Mouse (Mus musculus) limb, embryonic 10.5 days (tissue): Measurements from ENCODE around the gene Dlg2. TPM values are rescaled to one million over a fixed set of nuclear protein-coding genes. Genes with fewer than 3 reads are reported as not detected.

Experiments used
- DNase-seq: peaks from one replicate; pipeline ENCODE4 v3.0.0-alpha.2; 2017; ENCODE audit warnings: low spot score
- H3K27ac ChIP-seq: fragments of 300-500 bp; sonication (generic); 2 replicates; pipeline ENCODE4 v1.5.1; 2016; ENCODE audit warnings: mild to moderate bottlenecking
- H3K27me3 ChIP-seq: fragments of 300-500 bp; sonication (generic); 2 replicates; pipeline ENCODE4 v1.6.1; 2016; ENCODE audit warnings: low read depth, mild to moderate bottlenecking; ENCODE audit not compliant: poor library complexity, severe bottlenecking
- H3K36me3 ChIP-seq: fragments of 300-500 bp; sonication (generic); 2 replicates; pipeline ENCODE4 v1.6.1; 2016; ENCODE audit warnings: mild to moderate bottlenecking, moderate library complexity
- H3K4me1 ChIP-seq: fragments of 300-500 bp; sonication (generic); 2 replicates; pipeline ENCODE4 v1.6.1; 2016
- H3K4me3 ChIP-seq: fragments of 300-500 bp; sonication (generic); 2 replicates; pipeline ENCODE4 v1.5.1; 2016; ENCODE audit warnings: mild to moderate bottlenecking, moderate library complexity
- H3K9me3 ChIP-seq: fragments of 300-500 bp; sonication (generic); replicated peaks from 2 replicates; pipeline ENCODE4 v1.6.1; 2016; ENCODE audit warnings: mild to moderate bottlenecking
- WGBS: fragments of 180-500 bp; shearing (Covaris S2); methylation state at CpG from one replicate; pipeline ENCODE4 v1.1.7; 2016; 5-methylcytosine and 5-hydroxymethylcytosine counted together
- polyA plus RNA-seq: library from polyadenylated mRNA; unstranded; fragments of >200 nt; fragmentation: Nextera tagmentation; extraction: Ambion mirVana; gene quantifications from 2 replicates; pipeline ENCODE4 v1.2.1, GENCODE M21; 2016

Gene Dlg2
- polyA plus RNA-seq, 1 experiment from 2014 or later = 0.53 TPM

GRCm38 (mm10) chr7:90949212-90949611 lies 472.7 kb downstream of the Dlg2 start:
- Histone ChIP-seq H3K27ac (no peak overlapping the region), H3K36me3 (no peaks in the 10 kb centered on the region), H3K27me3 (no peaks in the 10 kb centered on the region), H3K4me3 (no peak overlapping the region), H3K4me1 (no peaks in the 10 kb centered on the region), H3K9me3 (no peaks in the 10 kb centered on the region)
- no peak for DNase-seq
- 95% methylated on average over 5 of the region's 5 CpGs for WGBS

GRCm38 (mm10) chr7:90977241-90977640 lies 500.8 kb downstream of the Dlg2 start:
- H3K4me3 ChIP-seq = no peak overlapping the region
- H3K9me3 ChIP-seq = no peaks in the 10 kb centered on the region
- H3K27ac ChIP-seq = no peak overlapping the region
- no peak for DNase-seq
- H3K4me1 ChIP-seq = no peaks in the 10 kb centered on the region
- no peaks in the 10 kb centered on the region for H3K27me3 ChIP-seq
- no peaks in the 10 kb centered on the region for H3K36me3 ChIP-seq

DNA sequence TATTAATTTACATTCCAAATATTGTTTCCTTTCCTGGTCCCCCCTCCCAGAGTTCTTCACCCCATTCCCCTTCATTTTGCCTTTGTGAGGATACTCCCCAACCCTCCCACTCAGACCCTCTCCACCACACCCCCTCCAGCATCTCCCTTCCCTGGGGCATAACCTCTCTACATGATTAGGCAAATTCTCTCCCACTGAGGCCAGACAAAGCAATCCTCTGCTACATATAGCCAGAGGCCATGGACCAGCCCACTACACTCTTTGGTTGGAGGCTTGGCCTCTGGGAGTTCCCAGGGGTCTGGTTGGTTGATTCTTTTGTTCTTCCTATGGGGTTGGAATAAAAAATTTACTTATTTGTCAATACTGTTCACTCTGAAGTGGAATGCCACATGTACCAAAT lies 505.6 kb downstream of the Dlg2 start:
- Histone ChIP-seq H3K27ac (no peak overlapping the region), H3K4me3 (no peak overlapping the region), H3K4me1 (no peaks in the 10 kb centered on the region), H3K27me3 (no peaks in the 10 kb centered on the region), H3K9me3 (no peaks in the 10 kb centered on the region), H3K36me3 (no peaks in the 10 kb centered on the region)
- no peak for DNase-seq

DNA sequence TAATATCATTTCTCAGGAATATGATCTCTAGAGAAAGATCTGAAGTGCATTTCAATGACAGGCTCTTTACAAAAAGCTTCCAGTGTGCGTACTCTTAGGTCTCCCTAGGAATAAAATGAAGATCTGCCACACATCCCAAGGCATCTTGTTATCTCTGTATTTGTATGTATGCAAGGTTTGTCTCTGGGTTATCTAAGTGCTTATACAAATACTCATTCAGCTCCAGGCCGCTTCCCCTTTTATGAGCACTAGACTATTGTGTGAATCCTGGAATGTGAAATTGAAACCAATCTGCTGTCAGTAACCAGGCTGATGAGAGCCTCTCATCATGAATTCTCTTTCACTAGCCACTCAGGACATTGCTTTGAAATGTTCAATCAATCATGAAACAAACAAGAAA lies 534.2 kb downstream of the Dlg2 start:
- no peak for DNase-seq
- WGBS = 93% methylated on average over 2 of the region's 2 CpGs
- H3K4me3 ChIP-seq = no peak overlapping the region
- H3K36me3 ChIP-seq = no peaks in the 10 kb centered on the region
- no peaks in the 10 kb centered on the region for H3K4me1 ChIP-seq
- no peak overlapping the region for H3K27ac ChIP-seq
- no peaks in the 10 kb centered on the region for H3K9me3 ChIP-seq
- H3K27me3 ChIP-seq = no peaks in the 10 kb centered on the region

DNA sequence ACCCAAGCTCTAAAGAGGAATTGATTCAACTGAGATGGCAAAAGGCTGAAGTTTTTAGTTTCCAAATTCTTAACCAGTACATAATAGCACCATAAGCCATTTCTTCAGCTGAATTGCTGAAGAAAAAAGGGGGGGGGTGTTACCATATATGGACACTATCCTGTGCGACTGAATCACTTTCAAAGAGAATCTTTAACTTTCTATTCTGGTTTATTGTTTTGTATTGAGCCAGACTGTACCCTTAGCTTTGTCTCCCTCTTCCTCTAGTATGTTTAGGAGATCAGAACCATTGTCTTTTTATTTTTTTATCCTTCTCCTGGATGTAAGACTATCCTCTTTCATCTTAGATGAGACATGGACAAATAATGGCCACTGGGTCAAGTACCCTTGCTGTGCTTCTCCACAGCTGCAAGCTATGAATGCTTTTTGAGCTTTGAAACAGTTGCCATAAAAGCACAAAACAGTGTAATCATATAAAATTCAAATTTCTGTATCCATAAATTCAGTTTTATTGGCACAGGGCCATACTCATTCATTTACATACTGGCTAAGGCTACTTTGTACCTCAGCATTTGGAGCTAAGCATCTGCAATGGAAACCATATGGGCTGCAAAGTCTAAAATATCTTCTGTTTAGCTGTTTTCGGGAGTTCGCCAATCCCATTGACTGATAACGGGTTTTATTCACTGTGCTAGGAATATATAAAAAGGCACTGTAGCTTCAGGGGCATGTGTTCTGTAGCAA lies 568.7 kb downstream of the Dlg2 start:
- Histone ChIP-seq H3K27me3 (no peaks in the 10 kb centered on the region), H3K4me1 (no peaks in the 10 kb centered on the region), H3K27ac (no peak overlapping the region), H3K36me3 (no peaks in the 10 kb centered on the region), H3K9me3 (no peaks in the 10 kb centered on the region), H3K4me3 (no peak overlapping the region)
- DNase-seq = no peak
- 91% methylated on average over 4 of the region's 4 CpGs for WGBS

DNA sequence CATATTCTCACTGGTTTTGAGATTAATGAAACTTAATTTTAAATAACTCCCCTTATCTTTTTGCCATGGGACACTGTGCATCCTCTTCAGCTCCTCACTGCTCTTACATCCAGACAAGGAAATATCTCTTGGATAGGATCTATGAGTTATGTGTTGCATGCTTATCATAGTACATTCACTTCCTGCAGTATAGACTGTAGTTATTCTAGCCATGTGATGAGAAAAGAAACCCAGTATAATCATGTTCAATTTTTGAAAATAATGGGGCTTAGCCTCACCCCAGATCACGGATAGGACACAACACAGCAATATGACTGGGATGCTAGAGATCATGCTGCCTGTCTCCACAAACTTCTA lies 569.2 kb downstream of the Dlg2 start:
- 84% methylated on average over 1 of the region's 1 CpGs for WGBS
- no peaks in the 10 kb centered on the region for H3K36me3 ChIP-seq
- H3K4me3 ChIP-seq = no peak overlapping the region
- H3K27me3 ChIP-seq = no peaks in the 10 kb centered on the region
- no peaks in the 10 kb centered on the region for H3K9me3 ChIP-seq
- no peak for DNase-seq
- no peak overlapping the region for H3K27ac ChIP-seq
- no peaks in the 10 kb centered on the region for H3K4me1 ChIP-seq

- WGBS = 59% methylated on average over 12 of the region's 12 CpGs
- no peaks in the 10 kb centered on the region for H3K9me3 ChIP-seq
- DNase-seq = no peak
- no peaks in the 10 kb centered on the region for H3K36me3 ChIP-seq
- H3K27ac ChIP-seq = no peak overlapping the region
- no peaks in the 10 kb centered on the region for H3K27me3 ChIP-seq
- no peak overlapping the region for H3K4me3 ChIP-seq
- H3K4me1 ChIP-seq = peaks cover 5% of the 10 kb centered on the region; the same call in 1 of the 2 replicates
Observed at GRCm38 (mm10) chr7:91063297-91064040, 587.0 kb downstream of the Dlg2 start.

DNA sequence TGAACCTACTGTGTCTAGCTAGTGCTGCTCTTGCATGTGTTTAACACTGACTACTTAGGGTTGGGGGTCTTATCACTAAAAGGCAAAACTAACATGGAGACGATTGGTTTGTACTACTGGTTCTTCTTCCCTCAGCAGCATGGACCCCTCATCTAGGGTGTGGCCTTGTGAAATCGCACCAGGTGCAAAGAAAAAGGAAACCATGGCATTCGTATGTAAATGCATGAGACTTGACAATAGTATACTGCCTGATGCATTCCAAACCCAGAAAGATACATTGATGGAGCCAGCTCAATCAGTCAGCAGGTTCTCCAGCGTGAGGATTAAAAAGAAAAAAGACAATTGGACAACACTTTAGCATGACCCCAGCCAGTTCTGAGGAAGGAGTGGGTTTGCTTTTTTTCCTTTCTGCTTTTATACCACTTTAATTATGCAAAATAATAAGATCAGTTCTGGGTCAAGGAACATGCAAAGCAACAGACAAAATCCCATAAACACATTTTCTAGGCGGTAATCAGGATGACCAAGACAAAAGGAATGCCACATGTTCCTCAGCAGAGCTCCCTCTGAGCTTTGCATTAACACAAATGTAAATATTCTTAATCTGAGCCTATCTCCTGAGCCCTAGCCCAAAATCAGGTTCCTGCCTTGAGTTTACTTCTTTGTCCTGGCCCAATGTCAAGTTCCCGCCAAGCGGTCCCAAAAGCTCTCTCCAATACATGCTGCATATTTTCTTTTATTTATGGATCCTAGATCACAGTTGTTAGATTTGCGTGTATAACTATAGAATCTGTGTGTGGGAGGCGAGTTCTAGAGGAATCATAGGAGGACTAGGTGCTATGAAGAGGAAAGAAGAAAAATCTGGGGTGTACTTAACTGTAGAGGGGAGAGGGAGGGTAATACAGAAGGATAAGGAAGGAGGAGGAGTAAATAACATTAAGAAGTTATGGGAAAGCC lies 595.6 kb downstream of the Dlg2 start:
- WGBS = 80% methylated on average over 9 of the region's 9 CpGs
- H3K4me1 ChIP-seq = 0 out of 2 replicates have a peak, but pooled peaks cover 4% of the 10 kb centered on the region

GRCm38 (mm10) chr7:91086071-91086470 lies 609.6 kb downstream of the Dlg2 start:
- WGBS = 87% methylated on average over 2 of the region's 2 CpGs
- peaks cover 12% of the 10 kb centered on the region; the same call in 1 of the 2 replicates for H3K27me3 ChIP-seq
- H3K27ac ChIP-seq = no peak overlapping the region
- no peaks in the 10 kb centered on the region for H3K9me3 ChIP-seq
- no peaks in the 10 kb centered on the region for H3K36me3 ChIP-seq
- H3K4me3 ChIP-seq = no peak overlapping the region
- H3K4me1 ChIP-seq = peaks cover 13% of the 10 kb centered on the region
- DNase-seq = no peak

More for the DNA sequence above, 595.6 kb downstream of the Dlg2 start:
- no peaks in the 10 kb centered on the region for H3K9me3 ChIP-seq
- H3K36me3 ChIP-seq = no peaks in the 10 kb centered on the region
- H3K27me3 ChIP-seq = no peaks in the 10 kb centered on the region
- H3K4me3 ChIP-seq = no peak overlapping the region
- no peak for DNase-seq
- no peak overlapping the region for H3K27ac ChIP-seq

GRCm38 (mm10) chr7:91089211-91089930 lies 612.9 kb downstream of the Dlg2 start:
- Histone ChIP-seq H3K36me3 (no peaks in the 10 kb centered on the region), H3K9me3 (no peaks in the 10 kb centered on the region), H3K4me3 (no peak overlapping the region), H3K27ac (no peak overlapping the region), H3K4me1 (peaks cover 20% of the 10 kb centered on the region), H3K27me3 (peaks cover 12% of the 10 kb centered on the region; the same call in 1 of the 2 replicates)
- no peak for DNase-seq
- 41% methylated on average over 6 of the region's 6 CpGs for WGBS

- no peak overlapping the region for H3K27ac ChIP-seq
Observed at GRCm38 (mm10) chr7:91090317-91090829, 613.9 kb downstream of the Dlg2 start.

More at GRCm38 (mm10) chr7:91090317-91090829, 613.9 kb downstream of the Dlg2 start:
- Histone ChIP-seq H3K4me3 (peak overlapping the region; percentile 46; the same call in 1 of the 2 replicates), H3K9me3 (no peaks in the 10 kb centered on the region), H3K27me3 (peaks cover 12% of the 10 kb centered on the region; the same call in 1 of the 2 replicates), H3K36me3 (no peaks in the 10 kb centered on the region), H3K4me1 (peaks cover 20% of the 10 kb centered on the region)
- DNase-seq = peak; percentile 28
- WGBS = 54% methylated on average over 5 of the region's 5 CpGs
